Mouse (Mus musculus): ENCODE measurements around the gene Agxt.

- TF ChIP-seq EP300 (IDR thresholded peaks at IDR 0.05; ENCODE audit: low read depth) (no peak), CTCF (IDR thresholded peaks at IDR 0.05; ENCODE audit: low read depth) (no peak)
Observed at GRCm38 (mm10) chr1:93101571-93102061, 33.4 kb upstream of the Agxt start, which contains the start of gene Kif1a.

Data from liver, postnatal 0 days (tissue).